27 mouse cellular contexts compared by ENCODE assay signal in genomic region chr6:64800965-64801364, GRCm38 (mm10).
"Had no signal": no experiment of that assay in that cellular context is flagged by ENCODE, and none has a peak within 500 bp of the region (broad histone marks: within the 10 kb centered on the region; RNA-seq: fewer than 3 reads in every experiment).

No protein-coding gene starts in this region.

- H3K4me3 ChIP-seq: embryonic facial prominence, embryonic 10.5 days; embryonic facial prominence, embryonic 12.5 days; embryonic facial prominence, embryonic 13.5 days; embryonic facial prominence, embryonic 15.5 days; erythroblast, embryonic 14.5 days; forebrain, embryonic 10.5 days; forebrain, embryonic 12.5 days; forebrain, embryonic 13.5 days; forebrain, embryonic 15.5 days; gastrocnemius, adult 2 months; heart, adult 2 months had no signal

- H3K9ac ChIP-seq: embryonic facial prominence, embryonic 12.5 days; embryonic facial prominence, embryonic 13.5 days; embryonic facial prominence, embryonic 15.5 days; forebrain, embryonic 12.5 days; forebrain, embryonic 13.5 days; forebrain, embryonic 15.5 days; forebrain, postnatal 0 days had no signal

- H3K27me3 ChIP-seq: forebrain, embryonic 12.5 days; forebrain, embryonic 13.5 days; forebrain, embryonic 15.5 days had no signal

- ATAC-seq: forebrain, embryonic 13.5 days; forebrain, embryonic 15.5 days; forebrain, embryonic 16.5 days; forebrain, postnatal 0 days had no signal

- H3K36me3 ChIP-seq: embryonic facial prominence, embryonic 10.5 days; embryonic facial prominence, embryonic 12.5 days; embryonic facial prominence, embryonic 13.5 days; embryonic facial prominence, embryonic 15.5 days; forebrain, embryonic 10.5 days; forebrain, embryonic 12.5 days; forebrain, embryonic 15.5 days had no signal

- H3K4me2 ChIP-seq: embryonic facial prominence, embryonic 12.5 days; embryonic facial prominence, embryonic 13.5 days; embryonic facial prominence, embryonic 15.5 days; forebrain, embryonic 12.5 days; forebrain, embryonic 13.5 days; forebrain, embryonic 15.5 days had no signal

- H3K4me1 ChIP-seq: embryonic facial prominence, embryonic 12.5 days; embryonic facial prominence, embryonic 15.5 days had no signal

- H3K27ac ChIP-seq: embryonic facial prominence, embryonic 10.5 days; embryonic facial prominence, embryonic 12.5 days; embryonic facial prominence, embryonic 13.5 days; embryonic facial prominence, embryonic 15.5 days; forebrain, embryonic 10.5 days; forebrain, embryonic 12.5 days; forebrain, embryonic 13.5 days; forebrain, embryonic 15.5 days; gastrocnemius, adult 2 months; heart, adult 2 months had no signal

- DNase-seq: cerebellum, adult 8-10 months; cerebellum, adult 9-10 months; cerebellum, adult 9-11 months; cerebellum, postnatal 10 days; cerebellum, postnatal 14 days; cerebellum, postnatal 25 days; cerebellum, postnatal 36 days; embryo, embryonic 11 days; forebrain, postnatal 0 days; gastrocnemius, adult 2 months; gastrocnemius, postnatal 10 days; gastrocnemius, postnatal 14 days; gastrocnemius, postnatal 25 days; gastrocnemius, postnatal 36 days; heart, adult 11 months; heart, adult 18-20 months; heart, adult 2 months had no signal

- H3K9me3 ChIP-seq: embryonic facial prominence, embryonic 10.5 days; embryonic facial prominence, embryonic 12.5 days; embryonic facial prominence, embryonic 13.5 days; embryonic facial prominence, embryonic 15.5 days; forebrain, embryonic 10.5 days; forebrain, embryonic 12.5 days; forebrain, embryonic 13.5 days; forebrain, embryonic 15.5 days had no signal
